Mouse (Mus musculus) kidney, postnatal 36 days (tissue): ENCODE measurements at regions not wholly inside any gene's neighbourhood (a gene's known extent, or its start where the extent isn't known, plus 50 kb on each side); places are given as distances from the start of the nearest gene placed in this dataset.

Experiments
- DNase-seq, 2 experiments: peaks; one replicate each; pipeline ENCODE4 v3.0.0; 2021 to 2022; ENCODE audit warnings: mixed read lengths in 2 of 2

GRCm38 (mm10) chr14:95493154-95493553, 387.9 kb upstream of the 4921530L21Rik start:
- no peak for DNase-seq

GRCm38 (mm10) chr14:95493958-95494357, 387.1 kb upstream of the 4921530L21Rik start:
- no peak for DNase-seq

- no peak for DNase-seq
Measured at GRCm38 (mm10) chr14:95515072-95515471, 366.0 kb upstream of the 4921530L21Rik start.

- no peak for DNase-seq
Measured at GRCm38 (mm10) chr14:95518837-95519236, 362.2 kb upstream of the 4921530L21Rik start.

- DNase-seq, result no peak
Measured at GRCm38 (mm10) chr14:95543863-95544262, 337.2 kb upstream of the 4921530L21Rik start.

- peak in 1 of 2 experiments; percentile 3 for DNase-seq
Measured at GRCm38 (mm10) chr14:95591075-95591474, 290.0 kb upstream of the 4921530L21Rik start.

GRCm38 (mm10) chr14:95596385-95596784, 284.7 kb upstream of the 4921530L21Rik start:
- DNase-seq, result no peak

- no peak for DNase-seq
Measured at GRCm38 (mm10) chr14:95645980-95646379, 235.1 kb upstream of the 4921530L21Rik start.

- DNase-seq, result no peak
Measured at GRCm38 (mm10) chr14:95659552-95659951, 221.5 kb upstream of the 4921530L21Rik start.

- DNase-seq, result no peak
Measured at GRCm38 (mm10) chr14:95660862-95661261, 220.2 kb upstream of the 4921530L21Rik start.

- no peak for DNase-seq
Measured at GRCm38 (mm10) chr14:95661416-95661815, 219.6 kb upstream of the 4921530L21Rik start.

GRCm38 (mm10) chr14:95687448-95687847, 193.6 kb upstream of the 4921530L21Rik start:
- DNase-seq, result no peak

GRCm38 (mm10) chr14:95688611-95689010, 192.4 kb upstream of the 4921530L21Rik start:
- DNase-seq, result no peak

- no peak for DNase-seq
Measured at GRCm38 (mm10) chr14:95726082-95726481, 155.0 kb upstream of the 4921530L21Rik start.

- no peak for DNase-seq
Measured at GRCm38 (mm10) chr14:95775737-95776136, 105.3 kb upstream of the 4921530L21Rik start.

GRCm38 (mm10) chr14:95777439-95777838, 103.6 kb upstream of the 4921530L21Rik start:
- no peak for DNase-seq
